Mouse (Mus musculus): ENCODE data around the gene Zfp60. TPM values are rescaled to one million over a fixed set of nuclear protein-coding genes. Genes with fewer than 3 reads are reported as not detected.

Zfp60 gene
- 0.18 and 0.38 TPM in 2 replicates for polyA plus RNA-seq (2012; rRNA removed)

- H3K4me1 ChIP-seq (ENCODE audit: control insufficient read depth, insufficient read depth, insufficient read length, low read length) = no peaks in the 10 kb centered on the region
- H3K36me3 ChIP-seq (ENCODE audit: control insufficient read depth, insufficient read depth, low read length) = no peaks in the 10 kb centered on the region; the same call in 1 of the 2 replicates
- peak within 1 kb of the TSS; percentile 93 for H3K4me3 ChIP-seq (ENCODE audit: low read depth, low read length)
- TF ChIP-seq POLR2A (IDR thresholded peaks at IDR 0.05; ENCODE audit: low read depth, low read length) = peak; percentile 49; the same call in 1 of the 2 replicates
- peak; percentile 57; the same call in 1 of the 2 replicates for TF ChIP-seq CTCF (IDR thresholded peaks at IDR 0.05; ENCODE audit: extremely low read depth, insufficient read length, insufficient replicate concordance, low read depth, low read length)
- H3K27ac ChIP-seq (ENCODE audit: insufficient read depth, low read depth, low read length) = peak within 1 kb of the TSS; percentile 93
- WGBS = under 1% methylated on average over 35 of the region's 35 CpGs
- H3K27me3 ChIP-seq (ENCODE audit: control insufficient read depth, insufficient read depth, low read length) = no peaks in the 10 kb centered on the region
These were observed at the start of gene Zfp60 for GRCm38 (mm10) chr7:27731281-27731883. Gene Zfp60, plus strand, starts transcription at chr7:27731389.

- WGBS = 62% methylated on average over 2 of the region's 2 CpGs
- Histone ChIP-seq H3K27me3 (ENCODE audit: control insufficient read depth, insufficient read depth, low read length) (no peaks in the 10 kb centered on the region), H3K4me3 (ENCODE audit: low read depth, low read length) (no peak overlapping the region)
These were observed 48.0 kb upstream of the Zfp60 start for GRCm38 (mm10) chr7:27683218-27683617.

GRCm38 (mm10) chr7:27685220-27685619 is 46.0 kb upstream of the Zfp60 start:
- 30% methylated on average over 5 of the region's 5 CpGs for WGBS
- no peak overlapping the region for H3K27ac ChIP-seq (ENCODE audit: insufficient read depth, low read depth, low read length)
- no peaks in the 10 kb centered on the region for H3K36me3 ChIP-seq (ENCODE audit: control insufficient read depth, insufficient read depth, low read length)
- H3K4me1 ChIP-seq (ENCODE audit: control insufficient read depth, insufficient read depth, insufficient read length, low read length) = peaks cover 4% of the 10 kb centered on the region; the same call in 1 of the 2 replicates
- H3K27me3 ChIP-seq (ENCODE audit: control insufficient read depth, insufficient read depth, low read length) = no peaks in the 10 kb centered on the region
- TF ChIP-seq POLR2A (IDR thresholded peaks at IDR 0.05; ENCODE audit: low read depth, low read length) = no peak
- TF ChIP-seq CTCF (IDR thresholded peaks at IDR 0.05; ENCODE audit: extremely low read depth, insufficient read length, insufficient replicate concordance, low read depth, low read length) = no peak
- no peak overlapping the region for H3K4me3 ChIP-seq (ENCODE audit: low read depth, low read length)

More at GRCm38 (mm10) chr7:27683218-27683617, 48.0 kb upstream of the Zfp60 start:
- no peak for TF ChIP-seq POLR2A (IDR thresholded peaks at IDR 0.05; ENCODE audit: low read depth, low read length)
- no peak for TF ChIP-seq CTCF (IDR thresholded peaks at IDR 0.05; ENCODE audit: extremely low read depth, insufficient read length, insufficient replicate concordance, low read depth, low read length)
- peaks cover 2% of the 10 kb centered on the region; the same call in 1 of the 2 replicates for H3K4me1 ChIP-seq (ENCODE audit: control insufficient read depth, insufficient read depth, insufficient read length, low read length)
- H3K27ac ChIP-seq (ENCODE audit: insufficient read depth, low read depth, low read length) = no peak overlapping the region
- H3K36me3 ChIP-seq (ENCODE audit: control insufficient read depth, insufficient read depth, low read length) = no peaks in the 10 kb centered on the region

GRCm38 (mm10) chr7:27685681-27686080 is 45.5 kb upstream of the Zfp60 start:
- WGBS = 1% methylated on average over 6 of the region's 6 CpGs
- H3K27ac ChIP-seq (ENCODE audit: insufficient read depth, low read depth, low read length) = no peak overlapping the region
- H3K4me1 ChIP-seq (ENCODE audit: control insufficient read depth, insufficient read depth, insufficient read length, low read length) = peaks cover 4% of the 10 kb centered on the region; the same call in 1 of the 2 replicates
- TF ChIP-seq CTCF (IDR thresholded peaks at IDR 0.05; ENCODE audit: extremely low read depth, insufficient read length, insufficient replicate concordance, low read depth, low read length) (0 out of 2 replicates have a peak, but pooled peaks have one; percentile 7), POLR2A (IDR thresholded peaks at IDR 0.05; ENCODE audit: low read depth, low read length) (no peak)
- H3K27me3 ChIP-seq (ENCODE audit: control insufficient read depth, insufficient read depth, low read length) = no peaks in the 10 kb centered on the region
- H3K4me3 ChIP-seq (ENCODE audit: low read depth, low read length) = no peak overlapping the region
- H3K36me3 ChIP-seq (ENCODE audit: control insufficient read depth, insufficient read depth, low read length) = no peaks in the 10 kb centered on the region

- Histone ChIP-seq H3K27ac (ENCODE audit: insufficient read depth, low read depth, low read length) (no peak overlapping the region), H3K4me3 (ENCODE audit: low read depth, low read length) (no peak overlapping the region), H3K4me1 (ENCODE audit: control insufficient read depth, insufficient read depth, insufficient read length, low read length) (peaks cover 4% of the 10 kb centered on the region; the same call in 1 of the 2 replicates), H3K36me3 (ENCODE audit: control insufficient read depth, insufficient read depth, low read length) (no peaks in the 10 kb centered on the region), H3K27me3 (ENCODE audit: control insufficient read depth, insufficient read depth, low read length) (no peaks in the 10 kb centered on the region)
- TF ChIP-seq CTCF (IDR thresholded peaks at IDR 0.05; ENCODE audit: extremely low read depth, insufficient read length, insufficient replicate concordance, low read depth, low read length) (no peak), POLR2A (IDR thresholded peaks at IDR 0.05; ENCODE audit: low read depth, low read length) (no peak)
- WGBS = 89% methylated on average over 1 of the region's 1 CpGs
These were observed 44.1 kb upstream of the Zfp60 start for GRCm38 (mm10) chr7:27687043-27687442.

- 52% methylated on average over 3 of the region's 3 CpGs for WGBS
- TF ChIP-seq POLR2A (IDR thresholded peaks at IDR 0.05; ENCODE audit: low read depth, low read length) (no peak), CTCF (IDR thresholded peaks at IDR 0.05; ENCODE audit: extremely low read depth, insufficient read length, insufficient replicate concordance, low read depth, low read length) (no peak)
These were observed 43.4 kb upstream of the Zfp60 start for GRCm38 (mm10) chr7:27687836-27688235.

GRCm38 (mm10) chr7:27688246-27688788 is 42.9 kb upstream of the Zfp60 start:
- Histone ChIP-seq H3K27me3 (ENCODE audit: control insufficient read depth, insufficient read depth, low read length) (no peaks in the 10 kb centered on the region), H3K4me1 (ENCODE audit: control insufficient read depth, insufficient read depth, insufficient read length, low read length) (peaks cover 4% of the 10 kb centered on the region; the same call in 1 of the 2 replicates), H3K4me3 (ENCODE audit: low read depth, low read length) (peak overlapping the region; percentile 5; the same call in 1 of the 2 replicates), H3K36me3 (ENCODE audit: control insufficient read depth, insufficient read depth, low read length) (no peaks in the 10 kb centered on the region), H3K27ac (ENCODE audit: insufficient read depth, low read depth, low read length) (no peak overlapping the region)
- WGBS = 15% methylated on average over 14 of the region's 14 CpGs
- TF ChIP-seq POLR2A (IDR thresholded peaks at IDR 0.05; ENCODE audit: low read depth, low read length) = no peak
- no peak for TF ChIP-seq CTCF (IDR thresholded peaks at IDR 0.05; ENCODE audit: extremely low read depth, insufficient read length, insufficient replicate concordance, low read depth, low read length)

More at GRCm38 (mm10) chr7:27687836-27688235, 43.4 kb upstream of the Zfp60 start:
- peaks cover 4% of the 10 kb centered on the region; the same call in 1 of the 2 replicates for H3K4me1 ChIP-seq (ENCODE audit: control insufficient read depth, insufficient read depth, insufficient read length, low read length)
- no peak overlapping the region for H3K27ac ChIP-seq (ENCODE audit: insufficient read depth, low read depth, low read length)
- H3K4me3 ChIP-seq (ENCODE audit: low read depth, low read length) = no peak overlapping the region
- no peaks in the 10 kb centered on the region for H3K36me3 ChIP-seq (ENCODE audit: control insufficient read depth, insufficient read depth, low read length)
- no peaks in the 10 kb centered on the region for H3K27me3 ChIP-seq (ENCODE audit: control insufficient read depth, insufficient read depth, low read length)
